Mouse (Mus musculus) cerebral cortex, adult 2 months (tissue): ENCODE data around the gene Il11.

Experiments used
- WGBS: fragments of 180-500 bp; shearing (Covaris S2); methylation state at CpG from one replicate; pipeline ENCODE4 v1.1.7; 2018; 5-methylcytosine and 5-hydroxymethylcytosine counted together

Il11 gene

DNA sequence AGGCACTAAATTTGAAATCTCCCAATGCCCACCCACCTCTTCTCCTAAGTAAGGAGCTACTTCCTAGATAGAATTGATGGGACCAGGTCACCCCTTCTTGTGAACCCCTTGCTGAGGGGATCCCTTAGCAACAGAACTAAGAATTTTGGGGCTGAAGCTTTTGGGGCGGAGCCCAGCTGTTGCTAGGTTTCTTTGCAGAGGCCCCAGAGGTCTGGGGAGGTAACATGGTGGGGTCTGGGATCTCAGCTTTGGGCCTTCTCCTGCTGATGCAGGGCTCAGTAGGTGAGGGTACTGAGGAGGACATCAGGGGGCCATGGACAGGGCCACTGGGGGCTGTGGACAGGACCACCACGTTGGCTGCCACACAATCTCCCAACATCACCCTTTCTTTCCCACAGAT, at the start of gene Il11, which contains the start of gene Tmem190:
Gene Il11 (minus strand): TSS at position 101 of the 400 bp plus-strand sequence.
Gene Tmem190 (plus strand): TSS at position 179 of the 400 bp plus-strand sequence.
- 80% methylated on average over 2 of the region's 2 CpGs for WGBS

DNA sequence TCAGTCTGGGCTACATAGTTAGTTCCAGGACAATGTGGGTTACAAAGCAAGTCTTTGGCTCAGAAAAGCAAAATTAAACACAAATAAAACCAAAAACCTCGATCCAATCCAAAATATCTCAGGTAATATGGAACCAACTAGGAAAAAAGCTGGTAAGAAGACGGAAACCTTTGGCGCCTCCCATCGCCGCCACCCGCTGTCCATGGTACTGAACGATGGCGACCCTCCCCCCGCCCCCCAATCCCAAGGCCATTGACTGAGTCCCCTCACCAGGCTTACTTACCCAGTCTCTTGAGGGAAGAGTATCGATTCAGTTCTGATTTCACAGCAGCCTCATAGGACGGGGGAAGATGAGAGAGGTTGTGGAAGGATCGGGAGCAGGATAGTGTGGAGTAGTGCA, 47.8 kb upstream of the Il11 start:
- WGBS = 33% methylated on average over 12 of the region's 12 CpGs

DNA sequence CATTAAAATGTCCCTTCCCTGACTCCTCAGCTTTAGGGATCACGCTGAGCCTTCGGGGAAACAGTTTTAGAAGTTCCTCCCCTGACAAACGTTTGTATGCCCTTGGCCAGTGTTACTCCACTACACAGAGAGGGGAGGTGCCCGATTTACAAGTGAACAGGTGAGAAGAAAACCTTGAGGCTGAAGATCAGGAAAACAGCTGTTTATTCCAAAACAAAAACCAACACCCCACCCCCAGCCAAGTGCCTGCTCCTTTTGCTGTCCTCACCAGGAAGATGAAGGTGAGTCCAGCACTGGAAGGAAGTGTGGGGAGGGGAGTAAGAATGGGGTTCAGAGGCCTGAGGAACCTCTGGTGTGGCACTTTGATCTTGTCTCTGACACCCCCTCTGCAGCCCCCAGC, 42.7 kb upstream of the Il11 start:
- 64% methylated on average over 4 of the region's 4 CpGs for WGBS

GRCm38 (mm10) chr7:4822162-4822907, 39.7 kb upstream of the Il11 start:
- WGBS = 74% methylated on average over 6 of the region's 6 CpGs

GRCm38 (mm10) chr7:4821690-4822089, 39.0 kb upstream of the Il11 start:
- 37% methylated on average over 4 of the region's 4 CpGs for WGBS

DNA sequence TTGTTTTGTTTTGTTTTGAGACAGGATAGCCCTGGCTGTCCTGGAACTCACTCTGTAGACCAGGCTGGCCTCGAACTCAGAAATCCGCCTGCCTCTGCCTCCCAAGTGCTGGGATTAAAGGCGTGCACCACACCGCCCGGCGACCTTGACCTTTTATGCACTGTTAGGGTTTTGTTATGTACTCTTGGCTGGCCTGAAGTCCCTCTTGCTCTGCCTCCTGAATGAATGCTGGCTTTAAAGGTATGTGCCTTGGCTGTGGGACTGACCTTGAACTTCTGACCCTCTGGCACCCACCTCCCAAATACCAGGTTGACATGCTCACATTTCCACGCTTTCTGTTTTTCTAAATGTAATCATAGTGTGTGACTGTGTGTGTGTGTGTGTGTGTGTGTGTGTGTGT, 38.3 kb upstream of the Il11 start:
- 88% methylated on average over 7 of the region's 7 CpGs for WGBS

DNA sequence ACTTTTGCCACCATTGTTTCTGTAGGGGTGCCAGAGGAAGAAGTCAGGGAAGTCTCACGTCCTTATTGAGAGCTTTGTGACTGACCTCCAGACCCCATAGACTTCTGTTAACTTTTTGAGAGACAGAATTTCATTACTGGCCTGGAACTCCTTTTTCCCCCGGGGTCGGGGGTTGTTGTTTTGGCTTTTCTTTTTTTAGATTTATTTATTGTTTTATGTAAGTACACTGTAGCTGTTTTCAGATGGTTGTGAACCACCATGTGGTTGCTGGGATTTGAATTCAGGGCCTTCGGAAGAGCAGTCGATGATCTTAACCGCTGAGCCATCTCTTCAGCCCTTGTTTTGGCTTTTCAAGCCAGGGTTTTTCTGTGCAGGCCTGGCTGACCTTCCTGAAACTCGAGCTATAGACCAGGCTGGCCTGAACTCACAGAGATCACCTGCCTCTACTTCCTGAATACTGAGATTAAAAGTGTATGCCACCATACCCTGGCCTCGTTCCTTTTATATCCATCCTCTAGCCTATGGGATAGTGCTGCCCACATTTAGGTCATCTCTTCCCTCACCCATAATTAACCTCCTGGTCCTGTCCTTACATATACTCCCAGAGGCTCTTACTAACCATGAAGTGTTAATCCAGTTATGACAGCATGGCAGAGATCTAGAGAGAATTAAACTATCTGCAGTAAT, 30.6 kb upstream of the Il11 start:
- WGBS = 20% methylated on average over 8 of the region's 8 CpGs

GRCm38 (mm10) chr7:4812303-4813104, 29.8 kb upstream of the Il11 start, which contains the start of gene Ube2s:
TSS of gene Ube2s (minus strand) at chr7:4812590.
- WGBS = under 1% methylated on average over 62 of the region's 62 CpGs

DNA sequence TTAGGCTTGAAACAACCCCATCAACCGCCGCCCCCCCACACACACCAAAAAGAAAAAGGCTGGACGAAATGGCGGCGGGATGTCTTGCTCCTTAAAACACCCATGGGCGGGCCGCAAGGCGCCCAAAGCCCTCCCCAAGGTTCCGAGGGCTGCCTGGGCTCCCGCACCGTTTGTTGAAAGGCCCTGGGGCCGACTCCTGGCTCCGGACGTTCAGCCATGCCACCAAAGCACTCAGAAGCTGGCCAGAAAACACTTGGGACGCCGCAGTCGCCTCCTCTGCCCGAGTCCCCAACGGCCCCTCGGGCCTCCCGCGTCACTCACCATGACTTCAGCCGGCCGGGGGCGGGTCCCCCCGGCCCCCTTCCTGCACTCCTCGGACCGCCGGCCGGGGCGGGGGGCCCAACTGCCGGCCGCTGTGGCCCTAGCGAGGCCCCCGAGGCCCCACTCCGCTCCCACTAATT, 29.2 kb upstream of the Il11 start:
- WGBS = 2% methylated on average over 36 of the region's 36 CpGs

DNA sequence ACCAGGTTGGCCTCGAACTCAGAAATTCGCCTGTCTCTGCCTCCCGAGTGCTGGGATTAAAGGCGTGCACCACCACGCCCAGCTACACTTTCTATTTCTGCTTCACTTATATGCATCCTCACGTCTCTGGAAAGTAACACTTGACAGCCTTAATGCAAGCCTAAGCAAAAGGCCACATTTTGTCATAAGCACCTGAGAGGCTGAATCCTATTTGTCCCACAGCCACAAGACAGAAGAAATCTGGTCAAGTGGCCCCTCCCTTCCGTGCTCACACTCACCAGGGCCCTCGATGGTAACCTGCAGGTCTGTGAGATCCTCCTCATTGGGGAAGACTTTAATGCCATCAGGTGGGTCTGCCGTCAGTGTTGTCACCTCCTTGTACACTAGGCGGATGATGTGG, 28.5 kb upstream of the Il11 start:
- 26% methylated on average over 10 of the region's 10 CpGs for WGBS

GRCm38 (mm10) chr7:4806716-4807115, 24.1 kb upstream of the Il11 start:
- WGBS = 87% methylated on average over 7 of the region's 7 CpGs

- 58% methylated on average over 7 of the region's 7 CpGs for WGBS
Measured at GRCm38 (mm10) chr7:4795767-4796433, 13.2 kb upstream of the Il11 start.

- 72% methylated on average over 3 of the region's 3 CpGs for WGBS
Measured at GRCm38 (mm10) chr7:4794631-4795168, 12.0 kb upstream of the Il11 start.

DNA sequence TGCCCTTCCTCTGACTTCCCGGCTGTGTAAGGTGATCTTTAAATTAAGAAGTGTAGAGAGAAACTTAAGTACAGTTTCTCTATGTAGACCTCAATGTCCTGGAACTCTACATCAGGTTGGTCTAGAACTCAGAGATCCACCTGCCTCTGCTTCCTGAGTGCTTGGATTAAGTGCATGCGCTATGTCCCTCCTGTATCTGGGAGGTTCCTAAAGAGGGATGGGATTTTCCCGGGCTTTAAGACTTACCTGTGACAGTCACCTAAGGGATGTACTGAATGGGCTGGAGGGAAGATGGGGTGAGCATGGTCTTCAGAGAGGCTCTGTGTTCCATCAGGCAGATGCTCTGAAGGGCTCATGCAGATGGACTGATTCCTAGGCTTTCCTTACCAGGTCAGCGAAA, 11.0 kb upstream of the Il11 start:
- WGBS = 34% methylated on average over 4 of the region's 4 CpGs

DNA sequence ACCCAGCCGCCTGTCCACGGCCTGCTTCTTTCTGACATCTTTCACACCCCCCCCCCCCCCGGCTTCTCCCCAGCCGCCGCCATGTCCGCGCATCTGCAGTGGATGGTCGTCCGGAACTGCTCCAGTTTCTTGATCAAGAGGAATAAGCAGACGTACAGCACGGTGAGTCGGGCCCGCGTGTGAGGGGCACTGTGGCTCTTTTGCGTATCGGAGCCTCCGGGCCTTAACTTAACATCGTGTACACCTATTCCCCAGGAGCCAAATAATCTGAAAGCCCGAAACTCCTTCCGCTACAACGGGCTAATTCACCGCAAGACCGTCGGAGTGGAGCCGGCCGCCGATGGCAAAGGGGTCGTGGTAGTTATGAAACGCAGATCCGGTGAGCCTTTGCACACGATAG, 10.6 kb upstream of the Il11 start:
- under 1% methylated on average over 31 of the region's 31 CpGs for WGBS

- WGBS = under 1% methylated on average over 54 of the region's 54 CpGs
Measured at GRCm38 (mm10) chr7:4792278-4793212, 9.9 kb upstream of the Il11 start, which contains the start of gene Rpl28. TSS of gene Rpl28 (plus strand) at chr7:4792874.

DNA sequence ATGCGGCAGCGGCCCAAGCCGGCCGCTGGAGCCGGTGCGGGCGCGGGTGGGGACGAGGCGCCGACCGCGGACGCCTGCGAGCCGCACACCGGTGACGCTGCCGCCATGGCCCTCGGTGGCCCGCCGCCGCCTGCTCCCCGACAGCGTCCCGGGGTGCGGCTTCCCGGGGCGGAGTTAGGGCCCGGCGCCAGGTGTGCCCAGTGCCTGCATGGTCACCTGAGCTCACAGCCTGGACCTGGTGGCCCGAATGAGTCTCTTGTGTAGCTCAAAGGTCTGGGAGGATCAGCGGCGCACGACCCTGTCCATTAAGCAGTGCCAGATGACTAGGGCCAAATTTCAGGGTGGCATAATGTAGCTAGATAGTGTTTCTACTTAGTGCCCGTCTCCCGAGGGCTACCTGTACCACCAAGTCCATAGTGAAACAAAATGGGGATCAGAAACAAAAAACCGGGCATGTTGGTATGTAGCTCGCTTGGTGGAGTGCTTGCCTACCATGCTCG, 6.8 kb upstream of the Il11 start, which contains the start of gene Tmem238:
Gene Tmem238 (minus strand): TSS at position 221 of the 500 bp plus-strand sequence.
- WGBS = 8% methylated on average over 40 of the region's 40 CpGs

- 2% methylated on average over 64 of the region's 64 CpGs for WGBS
Measured at GRCm38 (mm10) chr7:4788499-4789435, 6.1 kb upstream of the Il11 start.
